Mouse (Mus musculus): ENCODE data around the gene Gpatch8. TPM values are rescaled to one million over a fixed set of nuclear protein-coding genes. Genes with fewer than 3 reads are reported as not detected.
"Not testable (repeated sequence)": the region's sequence is repeated elsewhere in the genome, so short reads cannot be mapped to it uniquely, and the experiment has no call there.

Gene Gpatch8
- polyA plus RNA-seq, 1 experiment = 9.0 TPM

GRCm38 (mm10) chr11:102567157-102567556 is 11.0 kb upstream of the Gpatch8 start:
- Histone ChIP-seq H3K4me2 (ENCODE audit: low read depth) (no peak overlapping the region), H3ac (ENCODE audit: control insufficient read depth, insufficient read length) (no peak overlapping the region), H3K4me3 (no peak overlapping the region), H3K36me3 (ENCODE audit: control insufficient read depth, insufficient read depth) (no peaks in the 10 kb centered on the region), H3K27me3 (ENCODE audit: control insufficient read depth, insufficient read depth, insufficient read length) (no peaks in the 10 kb centered on the region), H3K79me2 (ENCODE audit: control insufficient read depth, insufficient read depth) (no peaks in the 10 kb centered on the region)
- TF ChIP-seq MYOG (IDR thresholded peaks at IDR 0.05; ENCODE audit: control insufficient read depth in 1 of 3, insufficient read depth in 1 of 3, insufficient read length in 2 of 3, low read depth in 2 of 3) (no peak), USF1 (IDR thresholded peaks at IDR 0.05; ENCODE audit: low read depth) (no peak), POLR2A (IDR thresholded peaks at IDR 0.05; ENCODE audit: insufficient read length, low read depth) (no peak), E2F4 (IDR thresholded peaks at IDR 0.05; ENCODE audit: insufficient read depth) (no peak), MAX (IDR thresholded peaks at IDR 0.05; ENCODE audit: low read depth) (no peak), REST (IDR thresholded peaks at IDR 0.05; ENCODE audit: insufficient read depth, insufficient read length) (no peak), TCF12 (IDR thresholded peaks at IDR 0.05; ENCODE audit: insufficient read depth, poor library complexity, severe bottlenecking) (no peak), CEBPB (IDR thresholded peaks at IDR 0.05; ENCODE audit: insufficient read depth, poor library complexity, severe bottlenecking) (no peak), POLR2AphosphoS2 (IDR thresholded peaks at IDR 0.05; ENCODE audit: insufficient read length, low read depth) (no peak)

- Histone ChIP-seq H3K36me3 (ENCODE audit: control insufficient read depth, insufficient read depth) (no peaks in the 10 kb centered on the region), H3K27me3 (ENCODE audit: control insufficient read depth, insufficient read depth, insufficient read length) (no peaks in the 10 kb centered on the region), H3K4me3 (no peak overlapping the region), H3K4me2 (ENCODE audit: low read depth) (no peak overlapping the region), H3ac (ENCODE audit: control insufficient read depth, insufficient read length) (no peak overlapping the region), H3K79me2 (ENCODE audit: control insufficient read depth, insufficient read depth) (no peaks in the 10 kb centered on the region)
- TF ChIP-seq POLR2AphosphoS2 (IDR thresholded peaks at IDR 0.05; ENCODE audit: insufficient read length, low read depth) (no peak), USF1 (IDR thresholded peaks at IDR 0.05; ENCODE audit: low read depth) (no peak), TCF3 (IDR thresholded peaks at IDR 0.05; ENCODE audit: insufficient read length, low read depth) (no peak), E2F4 (IDR thresholded peaks at IDR 0.05; ENCODE audit: insufficient read depth) (no peak), SRF (IDR thresholded peaks at IDR 0.05; ENCODE audit: control insufficient read depth, insufficient read length, low read depth) (no peak), MYOG (IDR thresholded peaks at IDR 0.05; ENCODE audit: control insufficient read depth in 1 of 3, insufficient read depth in 1 of 3, insufficient read length in 2 of 3, low read depth in 2 of 3) (no peak), MYOD1 (IDR thresholded peaks at IDR 0.05; ENCODE audit: control insufficient read depth in 1 of 3, insufficient read length in 2 of 3, low read depth in 2 of 3) (no peak), TCF12 (IDR thresholded peaks at IDR 0.05; ENCODE audit: insufficient read depth, poor library complexity, severe bottlenecking) (no peak), REST (IDR thresholded peaks at IDR 0.05; ENCODE audit: insufficient read depth, insufficient read length) (no peak), CEBPB (IDR thresholded peaks at IDR 0.05; ENCODE audit: insufficient read depth, poor library complexity, severe bottlenecking) (no peak), POLR2A (IDR thresholded peaks at IDR 0.05; ENCODE audit: insufficient read length, low read depth) (no peak)
These were observed 10.1 kb upstream of the Gpatch8 start for GRCm38 (mm10) chr11:102566290-102566689.

GRCm38 (mm10) chr11:102565741-102566140 is 9.5 kb upstream of the Gpatch8 start:
- Histone ChIP-seq H3K27me3 (ENCODE audit: control insufficient read depth, insufficient read depth, insufficient read length) (no peaks in the 10 kb centered on the region), H3ac (ENCODE audit: control insufficient read depth, insufficient read length) (no peak overlapping the region), H3K36me3 (ENCODE audit: control insufficient read depth, insufficient read depth) (no peaks in the 10 kb centered on the region), H3K79me2 (ENCODE audit: control insufficient read depth, insufficient read depth) (no peaks in the 10 kb centered on the region), H3K4me3 (no peak overlapping the region), H3K4me2 (ENCODE audit: low read depth) (no peak overlapping the region)
- TF ChIP-seq E2F4 (IDR thresholded peaks at IDR 0.05; ENCODE audit: insufficient read depth) = no peak
- no peak for TF ChIP-seq USF1 (IDR thresholded peaks at IDR 0.05; ENCODE audit: low read depth)
- TF ChIP-seq POLR2AphosphoS2 (IDR thresholded peaks at IDR 0.05; ENCODE audit: insufficient read length, low read depth) = no peak
- no peak for TF ChIP-seq TCF12 (IDR thresholded peaks at IDR 0.05; ENCODE audit: insufficient read depth, poor library complexity, severe bottlenecking)
- no peak for TF ChIP-seq TCF3 (IDR thresholded peaks at IDR 0.05; ENCODE audit: insufficient read length, low read depth)
- TF ChIP-seq SRF (IDR thresholded peaks at IDR 0.05; ENCODE audit: control insufficient read depth, insufficient read length, low read depth) = no peak
- TF ChIP-seq MYOD1 (IDR thresholded peaks at IDR 0.05; ENCODE audit: control insufficient read depth in 1 of 3, insufficient read length in 2 of 3, low read depth in 2 of 3) = no peak
- no peak for TF ChIP-seq POLR2A (IDR thresholded peaks at IDR 0.05; ENCODE audit: insufficient read length, low read depth)

GRCm38 (mm10) chr11:102564952-102565671 is 8.9 kb upstream of the Gpatch8 start:
- H3K36me3 ChIP-seq (ENCODE audit: control insufficient read depth, insufficient read depth); H3K4me2 ChIP-seq (ENCODE audit: low read depth); H3ac ChIP-seq (ENCODE audit: control insufficient read depth, insufficient read length); H3K27me3 ChIP-seq (ENCODE audit: control insufficient read depth, insufficient read depth, insufficient read length); H3K79me2 ChIP-seq (ENCODE audit: control insufficient read depth, insufficient read depth); H3K4me3 ChIP-seq: not testable (repeated sequence)

GRCm38 (mm10) chr11:102558704-102559103 is 2.5 kb upstream of the Gpatch8 start:
- Histone ChIP-seq H3K4me3 (no peak overlapping the region), H3K4me2 (ENCODE audit: low read depth) (no peak overlapping the region), H3K79me2 (ENCODE audit: control insufficient read depth, insufficient read depth) (peaks cover 21% of the 10 kb centered on the region), H3ac (ENCODE audit: control insufficient read depth, insufficient read length) (no peak overlapping the region), H3K27me3 (ENCODE audit: control insufficient read depth, insufficient read depth, insufficient read length) (no peaks in the 10 kb centered on the region), H3K36me3 (ENCODE audit: control insufficient read depth, insufficient read depth) (no peaks in the 10 kb centered on the region)
- TF ChIP-seq SRF (IDR thresholded peaks at IDR 0.05; ENCODE audit: control insufficient read depth, insufficient read length, low read depth) (no peak), TCF3 (IDR thresholded peaks at IDR 0.05; ENCODE audit: insufficient read length, low read depth) (no peak), POLR2AphosphoS2 (IDR thresholded peaks at IDR 0.05; ENCODE audit: insufficient read length, low read depth) (no peak), MYOD1 (IDR thresholded peaks at IDR 0.05; ENCODE audit: control insufficient read depth in 1 of 3, insufficient read length in 2 of 3, low read depth in 2 of 3) (no peak), E2F4 (IDR thresholded peaks at IDR 0.05; ENCODE audit: insufficient read depth) (no peak), MAX (IDR thresholded peaks at IDR 0.05; ENCODE audit: low read depth) (no peak), POLR2A (IDR thresholded peaks at IDR 0.05; ENCODE audit: insufficient read length, low read depth) (no peak), USF1 (IDR thresholded peaks at IDR 0.05; ENCODE audit: low read depth) (no peak), TCF12 (IDR thresholded peaks at IDR 0.05; ENCODE audit: insufficient read depth, poor library complexity, severe bottlenecking) (no peak), CEBPB (IDR thresholded peaks at IDR 0.05; ENCODE audit: insufficient read depth, poor library complexity, severe bottlenecking) (no peak), MYOG (IDR thresholded peaks at IDR 0.05; ENCODE audit: control insufficient read depth in 1 of 3, insufficient read depth in 1 of 3, insufficient read length in 2 of 3, low read depth in 2 of 3) (no peak), REST (IDR thresholded peaks at IDR 0.05; ENCODE audit: insufficient read depth, insufficient read length) (no peak)

Data from myocyte (in vitro differentiated cells).